Mouse (Mus musculus) liver, embryonic 14.5 days (tissue): ENCODE data around the gene Dtx3.

Experiments
- CTCF ChIP-seq: IDR thresholded peaks from 2 replicates; pipeline ENCODE4 v1.5.1; 2016; ENCODE audit warnings: antibody characterized with exemption, low read depth, control low read depth
- EP300 ChIP-seq: IDR thresholded peaks from 2 replicates; pipeline ENCODE4 v1.6.1; 2016; ENCODE audit warnings: antibody characterized with exemption, low read depth

DNA sequence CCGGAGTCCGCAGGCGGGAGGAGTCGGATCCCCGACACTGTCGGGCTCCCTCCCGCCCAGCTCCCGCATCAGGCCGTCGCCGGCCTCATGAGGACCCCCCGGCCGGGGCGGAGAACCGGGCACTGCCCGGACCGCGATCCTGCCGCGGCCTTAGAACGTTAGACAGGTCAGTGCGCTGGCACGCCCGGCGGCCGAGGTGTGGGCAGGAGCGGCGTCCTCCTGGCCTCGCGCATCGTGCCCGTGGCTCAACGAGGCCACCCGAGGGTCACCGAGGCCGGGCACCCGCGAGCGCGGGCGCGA lies 30.2 kb downstream of the Dtx3 start:
- TF ChIP-seq CTCF (no peak), EP300 (no peak)
